Mouse (Mus musculus) stomach, postnatal 0 days (tissue): Measurements from ENCODE around the gene Akap14.
A peak's percentile ranks its signal among the peaks of the same experiment; 100 is the strongest.

ENCODE experiments used
- CTCF ChIP-seq: IDR thresholded peaks from 2 replicates; pipeline ENCODE4 v1.5.1; 2016; ENCODE audit warnings: antibody characterized with exemption, low read depth, mild to moderate bottlenecking, moderate library complexity
- EP300 ChIP-seq: optimal IDR thresholded peaks from 2 replicates; pipeline ENCODE3; 2016; ENCODE audit warnings: antibody characterized with exemption

GRCm38 (mm10) chrX:37157839-37158238 lies 10.8 kb downstream of the Akap14 start:
- TF ChIP-seq CTCF (peak; percentile 59), EP300 (no peak)
